Mouse (Mus musculus) forebrain, embryonic 14.5 days (tissue): ENCODE results near the gene Vps37c. TPM values are rescaled to one million over a fixed set of nuclear protein-coding genes. Genes with fewer than 3 reads are reported as not detected.
A peak's percentile ranks its signal among the peaks of the same experiment; 100 is the strongest.

Experiments
- ATAC-seq: fragments of 200-750 bp; cut with Nextera tagmentation; 2 replicates; pipeline ENCODE4 v1.8.0; 2017; ENCODE audit warnings: mild to moderate bottlenecking, moderate library complexity
- DNase-seq: peaks from one replicate; pipeline ENCODE4 v3.0.0-alpha.2; 2015; ENCODE audit warnings: low spot score
- H3K27ac ChIP-seq: fragments of 300-500 bp; sonication (generic); 2 replicates; pipeline ENCODE4 v1.5.1; 2014; ENCODE audit warnings: low read depth, mild to moderate bottlenecking, control low read depth, low read length, moderate library complexity
- H3K27me3 ChIP-seq: fragments of 300-500 bp; sonication (generic); replicated peaks from 2 replicates; pipeline ENCODE4 v1.6.1; 2014; ENCODE audit warnings: low read length, control low read depth, mixed read lengths; ENCODE audit not compliant: control insufficient read depth, insufficient read depth
- H3K36me3 ChIP-seq: fragments of 300-500 bp; sonication (generic); 2 replicates; pipeline ENCODE4 v1.6.1; 2014; ENCODE audit warnings: low read length, control low read depth; ENCODE audit not compliant: control insufficient read depth, insufficient read depth
- H3K4me1 ChIP-seq: fragments of 300-500 bp; sonication (generic); 2 replicates; pipeline ENCODE4 v1.6.1; 2014; ENCODE audit warnings: antibody characterized with exemption, low read length, control low read depth; ENCODE audit not compliant: control insufficient read depth, insufficient read depth
- H3K4me2 ChIP-seq: fragments of 300-500 bp; sonication (generic); 2 replicates; pipeline ENCODE4 v1.6.1; 2014; ENCODE audit warnings: mild to moderate bottlenecking, control low read depth, low read length
- H3K4me3 ChIP-seq: fragments of 300-500 bp; sonication (generic); 2 replicates; pipeline ENCODE4 v1.5.1; 2014; ENCODE audit warnings: low read depth, low read length, control low read depth
- H3K9ac ChIP-seq: fragments of 300-500 bp; sonication (generic); 2 replicates; pipeline ENCODE4 v1.6.1; 2014; ENCODE audit warnings: mild to moderate bottlenecking, low read length, control low read depth, moderate library complexity
- H3K9me3 ChIP-seq: fragments of 300-500 bp; sonication (generic); replicated peaks from 2 replicates; pipeline ENCODE4 v1.6.1; 2016; ENCODE audit warnings: low read length, control low read depth, mixed read lengths; ENCODE audit not compliant: control insufficient read depth
- WGBS: fragments of 180-500 bp; shearing (Covaris S2); extraction: QIAGEN DNeasy Blood & Tissue Kit; methylation state at CpG from one replicate; pipeline ENCODE4 v1.1.7; 2014; 5-methylcytosine and 5-hydroxymethylcytosine counted together
- polyA plus RNA-seq: library from polyadenylated mRNA; unstranded; fragments of >200 nt; fragmentation: Nextera tagmentation; extraction: Ambion mirVana; gene quantifications from 2 replicates; pipeline ENCODE4 v1.2.1, GENCODE M21; 2014

Gene Vps37c
- polyA plus RNA-seq, 1 experiment from 2014 or later = 31.9 TPM

- Histone ChIP-seq H3K36me3 (no peaks in the 10 kb centered on the region), H3K4me1 (no peaks in the 10 kb centered on the region), H3K9ac (no peak overlapping the region; the same call in 1 of the 2 replicates), H3K4me2 (no peak overlapping the region), H3K27me3 (no peaks in the 10 kb centered on the region), H3K9me3 (no peaks in the 10 kb centered on the region), H3K27ac (peak overlapping the region; percentile 14; the same call in 1 of the 2 replicates), H3K4me3 (no peak overlapping the region)
- no peak for DNase-seq
- peak; percentile 67; the same call in 1 of the 2 replicates for ATAC-seq
- 77% methylated on average over 1 of the region's 1 CpGs for WGBS
Observed at GRCm38 (mm10) chr19:10678772-10679067, 9.8 kb upstream of the Vps37c start.

GRCm38 (mm10) chr19:10681571-10681970 lies 7.0 kb upstream of the Vps37c start:
- Histone ChIP-seq H3K27ac (no peak overlapping the region), H3K4me3 (no peak overlapping the region), H3K4me1 (no peaks in the 10 kb centered on the region), H3K36me3 (no peaks in the 10 kb centered on the region), H3K27me3 (no peaks in the 10 kb centered on the region), H3K9ac (no peak overlapping the region), H3K4me2 (no peak overlapping the region), H3K9me3 (no peaks in the 10 kb centered on the region)
- no peak for ATAC-seq
- DNase-seq = no peak
- 68% methylated on average over 4 of the region's 4 CpGs for WGBS

- Histone ChIP-seq H3K36me3 (no peaks in the 10 kb centered on the region), H3K4me3 (no peak overlapping the region)
- ATAC-seq = no peak
Observed at GRCm38 (mm10) chr19:10685081-10685480, 3.5 kb upstream of the Vps37c start.

GRCm38 (mm10) chr19:10685727-10686126 lies 2.8 kb upstream of the Vps37c start:
- H3K4me2 ChIP-seq = no peak overlapping the region

More at GRCm38 (mm10) chr19:10685081-10685480, 3.5 kb upstream of the Vps37c start:
- DNase-seq = no peak
- peaks cover 13% of the 10 kb centered on the region for H3K4me1 ChIP-seq
- H3K27me3 ChIP-seq = no peaks in the 10 kb centered on the region
- 90% methylated on average over 9 of the region's 9 CpGs for WGBS
- no peaks in the 10 kb centered on the region for H3K9me3 ChIP-seq
- no peak overlapping the region for H3K27ac ChIP-seq
- H3K9ac ChIP-seq = no peak overlapping the region
- no peak overlapping the region for H3K4me2 ChIP-seq

GRCm38 (mm10) chr19:10689470-10690166 lies 1.1 kb downstream of the Vps37c start:
- H3K4me1 ChIP-seq = peaks cover 28% of the 10 kb centered on the region
- peak overlapping the region; percentile 94 for H3K27ac ChIP-seq
- H3K9me3 ChIP-seq = no peaks in the 10 kb centered on the region
- ATAC-seq (peak; percentile 3; the same call in 1 of the 2 replicates), DNase-seq (peak; percentile 75)
- no peaks in the 10 kb centered on the region for H3K36me3 ChIP-seq
- WGBS = 33% methylated on average over 5 of the region's 5 CpGs
- peak overlapping the region; percentile 80 for H3K4me3 ChIP-seq
- peak overlapping the region; percentile 88 for H3K4me2 ChIP-seq
- H3K9ac ChIP-seq = peak overlapping the region; percentile 85
- H3K27me3 ChIP-seq = no peaks in the 10 kb centered on the region

More at GRCm38 (mm10) chr19:10685727-10686126, 2.8 kb upstream of the Vps37c start:
- Histone ChIP-seq H3K27me3 (no peaks in the 10 kb centered on the region), H3K4me1 (peaks cover 19% of the 10 kb centered on the region), H3K9ac (no peak overlapping the region), H3K27ac (no peak overlapping the region), H3K9me3 (no peaks in the 10 kb centered on the region), H3K36me3 (no peaks in the 10 kb centered on the region), H3K4me3 (no peak overlapping the region)
- ATAC-seq (no peak), DNase-seq (no peak)
- WGBS = 75% methylated on average over 2 of the region's 2 CpGs

GRCm38 (mm10) chr19:10690336-10690735 lies 1.8 kb downstream of the Vps37c start:
- Histone ChIP-seq H3K27me3 (no peaks in the 10 kb centered on the region), H3K9ac (no peak overlapping the region), H3K4me2 (peak overlapping the region; percentile 88), H3K36me3 (no peaks in the 10 kb centered on the region), H3K4me1 (peaks cover 30% of the 10 kb centered on the region), H3K4me3 (peak overlapping the region; percentile 80; the same call in 1 of the 2 replicates), H3K27ac (peak overlapping the region; percentile 94; the same call in 1 of the 2 replicates), H3K9me3 (no peaks in the 10 kb centered on the region)
- ATAC-seq (no peak), DNase-seq (no peak)
- WGBS = 81% methylated on average over 3 of the region's 3 CpGs

- H3K4me3 ChIP-seq = no peak overlapping the region
- H3K4me2 ChIP-seq = no peak overlapping the region
- no peak overlapping the region; the same call in 1 of the 2 replicates for H3K9ac ChIP-seq
- peaks cover 38% of the 10 kb centered on the region for H3K4me1 ChIP-seq
- no peak for DNase-seq
- ATAC-seq = no peak
- no peaks in the 10 kb centered on the region for H3K9me3 ChIP-seq
- H3K27me3 ChIP-seq = no peaks in the 10 kb centered on the region
- no peaks in the 10 kb centered on the region for H3K36me3 ChIP-seq
- WGBS = 89% methylated on average over 4 of the region's 4 CpGs
- no peak overlapping the region for H3K27ac ChIP-seq
Observed at GRCm38 (mm10) chr19:10691121-10691520, 2.6 kb downstream of the Vps37c start.

GRCm38 (mm10) chr19:10691660-10692059 lies 3.1 kb downstream of the Vps37c start:
- no peaks in the 10 kb centered on the region for H3K36me3 ChIP-seq
- H3K4me2 ChIP-seq = no peak overlapping the region
- peaks cover 39% of the 10 kb centered on the region for H3K4me1 ChIP-seq
- no peaks in the 10 kb centered on the region for H3K27me3 ChIP-seq
- no peak overlapping the region for H3K27ac ChIP-seq
- 72% methylated on average over 3 of the region's 3 CpGs for WGBS
- ATAC-seq (no peak), DNase-seq (no peak)
- no peaks in the 10 kb centered on the region for H3K9me3 ChIP-seq
- no peak overlapping the region for H3K4me3 ChIP-seq
- H3K9ac ChIP-seq = no peak overlapping the region

GRCm38 (mm10) chr19:10692361-10692760 lies 3.8 kb downstream of the Vps37c start:
- Histone ChIP-seq H3K27me3 (no peaks in the 10 kb centered on the region), H3K9me3 (no peaks in the 10 kb centered on the region), H3K27ac (no peak overlapping the region), H3K36me3 (no peaks in the 10 kb centered on the region), H3K4me3 (no peak overlapping the region), H3K4me1 (peaks cover 39% of the 10 kb centered on the region), H3K9ac (no peak overlapping the region), H3K4me2 (no peak overlapping the region)
- DNase-seq = no peak
- 91% methylated on average over 4 of the region's 4 CpGs for WGBS
- ATAC-seq = no peak
